Mouse (Mus musculus) left cerebral cortex, adult 2 months (tissue): ENCODE measurements at regions not wholly inside any gene's neighbourhood (a gene's known extent, or its start where the extent isn't known, plus 50 kb on each side); places are given as distances from the start of the nearest gene placed in this dataset.

ENCODE experiments used
- DNase-seq, 2 experiments: peaks; one replicate each; pipeline ENCODE4 v3.0.0; 2021 to 2022; ENCODE audit warnings: low spot score in 2 of 2, mixed read lengths in 1 of 2; ENCODE audit errors: extremely low spot score in 1 of 2
- H3K27ac ChIP-seq: fragments of 200-600 bp; 2 replicates; pipeline ENCODE4 v1.8.1; 2022
- H3K4me3 ChIP-seq: fragments of 200-600 bp; 2 replicates; pipeline ENCODE4 v1.8.1; 2022
- CTCF ChIP-seq: fragments of 200-600 bp; IDR thresholded peaks from 2 replicates; pipeline ENCODE4 v1.8.1; 2022; ENCODE audit warnings: antibody characterized with exemption, mild to moderate bottlenecking, moderate library complexity
- intact Hi-C: fragments of 180-260 bp; cut with DNase I; formaldehyde crosslinking; loops from one replicate; pipeline ENCODE4 v1.15.1; 2025

GRCm38 (mm10) chr12:88530450-88531143 lies 170.2 kb downstream of the Adck1 start:
- no peak for TF ChIP-seq CTCF
- H3K4me3 ChIP-seq = no peak overlapping the region
- no peak for DNase-seq
- intact Hi-C loops = no loop called here
- no peak overlapping the region for H3K27ac ChIP-seq

GRCm38 (mm10) chr12:88532261-88532973 lies 172.1 kb downstream of the Adck1 start:
- TF ChIP-seq CTCF = no peak
- H3K27ac ChIP-seq = no peak overlapping the region
- H3K4me3 ChIP-seq = no peak overlapping the region
- no peak for DNase-seq
- intact Hi-C loops = no loop called here

- no peak for DNase-seq
- intact Hi-C loops = no loop called here
- Histone ChIP-seq H3K27ac (no peak overlapping the region), H3K4me3 (no peak overlapping the region)
- no peak for TF ChIP-seq CTCF
These were observed 170.8 kb upstream of the Nrxn3 start for GRCm38 (mm10) chr12:88551856-88552255.

- no peak for DNase-seq
- TF ChIP-seq CTCF = no peak
- Histone ChIP-seq H3K27ac (no peak overlapping the region), H3K4me3 (no peak overlapping the region)
- intact Hi-C loops = no loop called here
These were observed 167.2 kb upstream of the Nrxn3 start for GRCm38 (mm10) chr12:88555475-88555874.

GRCm38 (mm10) chr12:88558036-88558435 lies 164.6 kb upstream of the Nrxn3 start:
- DNase-seq = no peak
- H3K4me3 ChIP-seq = no peak overlapping the region
- intact Hi-C loops = no loop called here
- TF ChIP-seq CTCF = no peak
- no peak overlapping the region for H3K27ac ChIP-seq

- intact Hi-C loops = loop anchor here (5.0 to 10.0 kb wide), 2 partner anchors 173 to 525 kb away; no protein-coding TSS in a partner anchor
- TF ChIP-seq CTCF = no peak; the same call in none of the 2 replicates
- H3K4me3 ChIP-seq = no peak overlapping the region
- peak; percentile 13 to 26 for DNase-seq
- no peak overlapping the region for H3K27ac ChIP-seq
These were observed 142.7 kb upstream of the Nrxn3 start for GRCm38 (mm10) chr12:88579974-88580373.

- no peak for DNase-seq
- TF ChIP-seq CTCF = no peak
- Histone ChIP-seq H3K27ac (no peak overlapping the region), H3K4me3 (no peak overlapping the region)
- intact Hi-C loops = no loop called here
These were observed 116.7 kb upstream of the Nrxn3 start for GRCm38 (mm10) chr12:88605939-88606338.

- TF ChIP-seq CTCF = peak; percentile 41
- intact Hi-C loops = no loop called here
- Histone ChIP-seq H3K27ac (no peak overlapping the region), H3K4me3 (no peak overlapping the region)
- no peak for DNase-seq
These were observed 102.6 kb upstream of the Nrxn3 start for GRCm38 (mm10) chr12:88620084-88620483.

- no peak for TF ChIP-seq CTCF
- no peak for DNase-seq
- Histone ChIP-seq H3K27ac (no peak overlapping the region), H3K4me3 (no peak overlapping the region)
- intact Hi-C loops = no loop called here
These were observed 78.4 kb upstream of the Nrxn3 start for GRCm38 (mm10) chr12:88644281-88644680.

GRCm38 (mm10) chr12:88652001-88652719 lies 70.5 kb upstream of the Nrxn3 start:
- no peak overlapping the region for H3K27ac ChIP-seq
- no peak for DNase-seq
- no peak overlapping the region for H3K4me3 ChIP-seq
- no peak for TF ChIP-seq CTCF
- intact Hi-C loops = no loop called here
